Mouse (Mus musculus): ENCODE results near the gene Pla2g4b. TPM values are rescaled to one million over a fixed set of nuclear protein-coding genes. Genes with fewer than 3 reads are reported as not detected.

The Pla2g4b gene
- polyA plus RNA-seq, 1 experiment, result 8.3 TPM

DNA sequence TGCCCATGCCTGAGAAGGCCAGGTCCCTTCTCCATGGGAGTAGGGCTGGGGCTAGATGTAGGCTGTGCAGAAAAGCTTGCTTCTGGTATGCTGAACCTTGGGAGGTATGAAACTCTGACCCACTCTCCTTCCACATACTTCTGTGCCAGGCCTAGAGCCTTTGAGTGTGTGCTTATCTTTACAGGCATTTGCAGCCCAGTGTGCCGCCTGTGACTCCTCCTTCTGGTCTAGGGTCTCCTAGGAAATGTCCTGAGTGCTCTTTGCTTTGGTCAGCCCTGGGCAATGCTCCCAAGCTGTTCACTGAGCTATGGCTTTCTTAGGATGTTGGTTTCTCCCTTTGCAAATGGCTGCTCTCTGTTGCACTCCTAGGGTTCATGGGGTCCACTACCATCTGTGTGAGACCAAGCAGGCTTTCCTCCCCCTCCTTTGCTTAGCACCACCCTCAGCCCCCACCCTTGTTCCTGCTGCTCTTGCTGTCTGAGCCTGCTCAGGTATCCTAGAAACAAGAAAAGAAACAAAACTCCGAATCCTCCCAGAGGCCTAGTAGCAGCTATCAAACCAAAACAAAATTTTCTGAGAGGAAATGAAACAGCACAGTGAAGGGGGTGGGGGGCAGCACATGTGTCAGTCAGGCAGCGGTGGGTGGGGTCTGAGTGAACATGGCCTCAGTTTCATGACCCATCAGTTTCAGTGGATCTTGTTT, 32.2 kb upstream of the Pla2g4b start:
- H3K27me3 ChIP-seq (ENCODE audit: control insufficient read depth, insufficient read depth, low read length, poor library complexity, severe bottlenecking), result no peaks in the 10 kb centered on the region
- H3K27ac ChIP-seq (ENCODE audit: insufficient read depth, low read length), result no peak overlapping the region
- H3K9me3 ChIP-seq (replicated peaks; ENCODE audit: control insufficient read depth, insufficient read depth, low read length, poor library complexity, severe bottlenecking), result no peaks in the 10 kb centered on the region
- no peak overlapping the region for H3K9ac ChIP-seq (ENCODE audit: low read depth, poor library complexity, severe bottlenecking)
- H3K4me3 ChIP-seq (ENCODE audit: low read depth, low read length), result no peak overlapping the region
- no peak for TF ChIP-seq POLR2A (IDR thresholded peaks at IDR 0.05; ENCODE audit: insufficient read depth, low read length)
- TF ChIP-seq EP300 (IDR thresholded peaks at IDR 0.05; ENCODE audit: insufficient read depth, low read depth, low read length), result no peak
- TF ChIP-seq CTCF (IDR thresholded peaks at IDR 0.05; ENCODE audit: low read depth, low read length), result no peak
- H3K36me3 ChIP-seq (ENCODE audit: control insufficient read depth, insufficient read depth, low read length, poor library complexity, severe bottlenecking), result no peaks in the 10 kb centered on the region
- no peaks in the 10 kb centered on the region for H3K4me1 ChIP-seq (ENCODE audit: control insufficient read depth, insufficient read depth, low read length)

- Histone ChIP-seq H3K9me3 (replicated peaks; ENCODE audit: control insufficient read depth, insufficient read depth, low read length, poor library complexity, severe bottlenecking) (no peaks in the 10 kb centered on the region), H3K36me3 (ENCODE audit: control insufficient read depth, insufficient read depth, low read length, poor library complexity, severe bottlenecking) (no peaks in the 10 kb centered on the region), H3K9ac (ENCODE audit: low read depth, poor library complexity, severe bottlenecking) (no peak overlapping the region), H3K4me1 (ENCODE audit: control insufficient read depth, insufficient read depth, low read length) (no peaks in the 10 kb centered on the region), H3K4me3 (ENCODE audit: low read depth, low read length) (no peak overlapping the region), H3K27ac (ENCODE audit: insufficient read depth, low read length) (no peak overlapping the region), H3K27me3 (ENCODE audit: control insufficient read depth, insufficient read depth, low read length, poor library complexity, severe bottlenecking) (no peaks in the 10 kb centered on the region)
- no peak for TF ChIP-seq POLR2A (IDR thresholded peaks at IDR 0.05; ENCODE audit: insufficient read depth, low read length)
- no peak for TF ChIP-seq EP300 (IDR thresholded peaks at IDR 0.05; ENCODE audit: insufficient read depth, low read depth, low read length)
- no peak for TF ChIP-seq CTCF (IDR thresholded peaks at IDR 0.05; ENCODE audit: low read depth, low read length)
Measured at GRCm38 (mm10) chr2:120001956-120002355, 31.3 kb upstream of the Pla2g4b start.

DNA sequence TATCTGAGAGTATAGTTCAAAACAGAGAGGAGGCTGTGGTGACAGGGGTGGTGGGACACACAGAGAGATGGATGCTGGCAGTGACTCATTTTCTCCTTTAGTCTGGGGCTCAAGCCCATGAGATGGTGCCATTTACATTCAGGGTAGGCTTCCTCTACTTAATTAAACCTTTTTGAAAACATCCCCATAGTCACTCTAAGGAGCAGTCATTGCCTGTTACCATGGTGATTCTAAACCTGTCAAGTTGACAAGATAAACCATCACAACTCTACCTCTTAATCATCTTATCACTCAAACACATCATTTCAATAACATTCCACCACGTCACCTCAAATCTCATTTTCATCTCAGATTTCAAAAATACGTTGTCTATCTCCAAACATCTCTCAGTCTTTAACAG, 29.2 kb upstream of the Pla2g4b start:
- Histone ChIP-seq H3K4me1 (ENCODE audit: control insufficient read depth, insufficient read depth, low read length) (peaks cover 2% of the 10 kb centered on the region), H3K27me3 (ENCODE audit: control insufficient read depth, insufficient read depth, low read length, poor library complexity, severe bottlenecking) (no peaks in the 10 kb centered on the region), H3K9ac (ENCODE audit: low read depth, poor library complexity, severe bottlenecking) (no peak overlapping the region), H3K36me3 (ENCODE audit: control insufficient read depth, insufficient read depth, low read length, poor library complexity, severe bottlenecking) (no peaks in the 10 kb centered on the region), H3K9me3 (replicated peaks; ENCODE audit: control insufficient read depth, insufficient read depth, low read length, poor library complexity, severe bottlenecking) (no peaks in the 10 kb centered on the region), H3K4me3 (ENCODE audit: low read depth, low read length) (no peak overlapping the region), H3K27ac (ENCODE audit: insufficient read depth, low read length) (no peak overlapping the region)
- no peak for TF ChIP-seq EP300 (IDR thresholded peaks at IDR 0.05; ENCODE audit: insufficient read depth, low read depth, low read length)
- TF ChIP-seq CTCF (IDR thresholded peaks at IDR 0.05; ENCODE audit: low read depth, low read length), result no peak
- no peak for TF ChIP-seq POLR2A (IDR thresholded peaks at IDR 0.05; ENCODE audit: insufficient read depth, low read length)

- H3K36me3 ChIP-seq (ENCODE audit: control insufficient read depth, insufficient read depth, low read length, poor library complexity, severe bottlenecking), result no peaks in the 10 kb centered on the region
- no peak for TF ChIP-seq POLR2A (IDR thresholded peaks at IDR 0.05; ENCODE audit: insufficient read depth, low read length)
- TF ChIP-seq EP300 (IDR thresholded peaks at IDR 0.05; ENCODE audit: insufficient read depth, low read depth, low read length), result no peak
- TF ChIP-seq CTCF (IDR thresholded peaks at IDR 0.05; ENCODE audit: low read depth, low read length), result no peak
- H3K4me3 ChIP-seq (ENCODE audit: low read depth, low read length), result no peak overlapping the region
- peaks cover 2% of the 10 kb centered on the region for H3K4me1 ChIP-seq (ENCODE audit: control insufficient read depth, insufficient read depth, low read length)
- no peaks in the 10 kb centered on the region for H3K9me3 ChIP-seq (replicated peaks; ENCODE audit: control insufficient read depth, insufficient read depth, low read length, poor library complexity, severe bottlenecking)
- H3K27ac ChIP-seq (ENCODE audit: insufficient read depth, low read length), result no peak overlapping the region
- no peak overlapping the region for H3K9ac ChIP-seq (ENCODE audit: low read depth, poor library complexity, severe bottlenecking)
- no peaks in the 10 kb centered on the region for H3K27me3 ChIP-seq (ENCODE audit: control insufficient read depth, insufficient read depth, low read length, poor library complexity, severe bottlenecking)
Measured at GRCm38 (mm10) chr2:120006696-120007095, 26.5 kb upstream of the Pla2g4b start.

DNA sequence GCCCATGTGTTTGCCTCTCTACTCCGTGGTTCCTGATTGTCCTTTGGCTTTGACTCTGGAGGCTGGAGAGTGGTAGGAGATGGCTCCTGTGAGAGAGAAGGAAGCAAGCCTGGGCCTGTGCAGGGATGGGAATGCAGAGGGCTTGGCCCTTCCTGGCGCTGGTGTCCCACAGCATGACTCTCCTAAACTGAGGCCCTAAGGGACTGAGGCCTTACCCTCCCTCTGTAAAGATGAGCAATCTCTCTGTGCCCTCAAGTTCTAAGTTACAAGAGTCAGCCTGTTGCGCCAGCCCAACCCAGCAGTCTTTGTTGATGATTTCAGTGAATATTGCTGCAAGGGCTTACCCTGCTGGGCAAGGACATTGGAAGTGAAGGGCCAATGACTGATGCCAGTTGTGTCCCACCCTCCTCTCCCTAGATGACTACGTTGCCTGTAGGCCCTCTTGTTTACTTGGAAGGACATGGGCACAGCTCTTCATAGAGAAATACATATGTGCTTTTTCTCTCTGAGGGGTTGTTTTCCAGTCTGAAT, 25.5 kb upstream of the Pla2g4b start:
- Histone ChIP-seq H3K4me3 (ENCODE audit: low read depth, low read length) (no peak overlapping the region), H3K9ac (ENCODE audit: low read depth, poor library complexity, severe bottlenecking) (no peak overlapping the region), H3K27ac (ENCODE audit: insufficient read depth, low read length) (no peak overlapping the region), H3K9me3 (replicated peaks; ENCODE audit: control insufficient read depth, insufficient read depth, low read length, poor library complexity, severe bottlenecking) (no peaks in the 10 kb centered on the region), H3K36me3 (ENCODE audit: control insufficient read depth, insufficient read depth, low read length, poor library complexity, severe bottlenecking) (no peaks in the 10 kb centered on the region), H3K27me3 (ENCODE audit: control insufficient read depth, insufficient read depth, low read length, poor library complexity, severe bottlenecking) (no peaks in the 10 kb centered on the region), H3K4me1 (ENCODE audit: control insufficient read depth, insufficient read depth, low read length) (peaks cover 2% of the 10 kb centered on the region)
- TF ChIP-seq CTCF (IDR thresholded peaks at IDR 0.05; ENCODE audit: low read depth, low read length), result no peak
- no peak for TF ChIP-seq POLR2A (IDR thresholded peaks at IDR 0.05; ENCODE audit: insufficient read depth, low read length)
- no peak for TF ChIP-seq EP300 (IDR thresholded peaks at IDR 0.05; ENCODE audit: insufficient read depth, low read depth, low read length)

DNA sequence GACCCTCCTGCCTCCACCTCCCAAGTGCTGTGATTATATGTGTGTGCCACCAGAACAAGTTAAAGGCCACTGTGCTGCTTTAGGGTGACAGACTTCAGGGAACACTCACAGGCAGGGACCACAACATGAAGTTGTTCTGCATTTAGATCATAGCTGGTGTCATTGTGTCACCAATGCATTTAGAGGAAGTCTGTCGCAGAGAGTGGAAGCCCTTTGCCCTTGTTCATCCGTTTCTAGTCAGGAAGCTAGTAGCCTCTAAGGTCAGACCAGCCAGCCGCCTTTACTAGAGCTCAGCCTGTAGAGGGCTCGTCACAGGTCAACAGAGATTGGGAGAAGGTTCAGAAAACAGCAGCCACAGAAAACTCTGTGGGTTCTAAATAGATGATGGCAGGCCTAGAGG, 24.5 kb upstream of the Pla2g4b start:
- H3K4me1 ChIP-seq (ENCODE audit: control insufficient read depth, insufficient read depth, low read length), result peaks cover 2% of the 10 kb centered on the region
- H3K9me3 ChIP-seq (replicated peaks; ENCODE audit: control insufficient read depth, insufficient read depth, low read length, poor library complexity, severe bottlenecking), result no peaks in the 10 kb centered on the region
- H3K27me3 ChIP-seq (ENCODE audit: control insufficient read depth, insufficient read depth, low read length, poor library complexity, severe bottlenecking), result no peaks in the 10 kb centered on the region
- no peaks in the 10 kb centered on the region for H3K36me3 ChIP-seq (ENCODE audit: control insufficient read depth, insufficient read depth, low read length, poor library complexity, severe bottlenecking)
- no peak overlapping the region for H3K9ac ChIP-seq (ENCODE audit: low read depth, poor library complexity, severe bottlenecking)
- H3K27ac ChIP-seq (ENCODE audit: insufficient read depth, low read length), result no peak overlapping the region
- no peak for TF ChIP-seq CTCF (IDR thresholded peaks at IDR 0.05; ENCODE audit: low read depth, low read length)
- TF ChIP-seq POLR2A (IDR thresholded peaks at IDR 0.05; ENCODE audit: insufficient read depth, low read length), result no peak
- no peak overlapping the region for H3K4me3 ChIP-seq (ENCODE audit: low read depth, low read length)
